ENCODE assay signal across 10 mouse cellular contexts in the genomic region with DNA sequence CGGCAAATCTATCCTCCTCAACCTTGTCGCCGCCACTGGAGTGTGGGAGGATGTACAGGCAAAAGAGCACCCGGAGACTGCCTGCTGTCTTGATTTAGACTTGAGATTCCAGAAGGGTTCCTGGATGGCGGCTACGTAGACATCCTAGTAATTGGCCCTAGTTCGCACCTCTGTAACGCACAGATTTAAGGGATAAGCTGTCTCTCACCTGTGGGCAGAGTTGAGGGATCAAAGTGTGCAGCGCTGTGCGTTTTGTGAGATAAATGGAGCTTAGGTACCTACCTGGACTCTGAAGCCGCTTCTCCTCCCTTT. TPM values are rescaled to one million over a fixed set of nuclear protein-coding genes. Genes with fewer than 3 reads are reported as not detected.
DNase-seq lines count a peak whose midpoint lies in the region; ATAC-seq and TF ChIP-seq lines count a peak whose summit lies in the region.
"Had no signal": no experiment of that assay in that cellular context is flagged by ENCODE, and none has a peak within 500 bp of the region (broad histone marks: within the 10 kb centered on the region; RNA-seq: fewer than 3 reads in every experiment).

No protein-coding gene starts in this region.

- WGBS in heart, embryonic 15.5 days, result 3% methylated on average over 11 of the region's 11 CpGs
- WGBS in forebrain, embryonic 14.5 days, result 2% methylated on average over 11 of the region's 11 CpGs
- 10% methylated on average over 11 of the region's 11 CpGs for WGBS in liver, embryonic 16.5 days (ENCODE audit: insufficient replicate concordance)

- peaks cover 40% of the 10 kb centered on the region for H3K4me1 ChIP-seq in heart, embryonic 15.5 days (replicated peaks)
- H3K4me1 ChIP-seq in ES-Bruce4 (ENCODE audit: control insufficient read depth, insufficient read depth, low read length), result peaks cover 8% of the 10 kb centered on the region
- H3K4me1 ChIP-seq in forebrain, embryonic 14.5 days (ENCODE audit: control insufficient read depth, insufficient read depth, low read length), result peaks cover 3% of the 10 kb centered on the region; the same call in 1 of the 2 replicates
- peaks cover 44% of the 10 kb centered on the region for H3K4me1 ChIP-seq in liver, embryonic 16.5 days (ENCODE audit: control insufficient read depth, low read depth, low read length)

- no peak for TF ChIP-seq EP300 in ES-Bruce4 (IDR thresholded peaks at IDR 0.05; ENCODE audit: insufficient read depth, low read depth, low read length)

- no peak for ATAC-seq in heart, embryonic 15.5 days (replicated peaks; ENCODE audit: insufficient number of reproducible peaks, insufficient read depth, low FRiP score, low read depth)
- ATAC-seq in forebrain, embryonic 14.5 days, result no peak
- no peak for ATAC-seq in liver, embryonic 16.5 days (ENCODE audit: low read depth)

- no peak overlapping the region for H3K27ac ChIP-seq in heart, embryonic 15.5 days
- H3K27ac ChIP-seq in ES-Bruce4 (ENCODE audit: insufficient read depth, low read length), result no peak overlapping the region
- peak overlapping the region; percentile 78; the same call in 1 of the 2 replicates for H3K27ac ChIP-seq in forebrain, embryonic 14.5 days (ENCODE audit: low read depth, low read length)
- H3K27ac ChIP-seq in liver, embryonic 16.5 days (ENCODE audit: low read length), result peak overlapping the region; percentile 87

- H3K9me3 ChIP-seq in heart, embryonic 15.5 days (replicated peaks), result no peaks in the 10 kb centered on the region
- H3K9me3 ChIP-seq in ES-Bruce4 (replicated peaks; ENCODE audit: control insufficient read depth, insufficient read depth, low read length, poor library complexity, severe bottlenecking), result no peaks in the 10 kb centered on the region
- H3K9me3 ChIP-seq in forebrain, embryonic 14.5 days (replicated peaks; ENCODE audit: control insufficient read depth, low read length), result no peaks in the 10 kb centered on the region
- no peaks in the 10 kb centered on the region for H3K9me3 ChIP-seq in liver, embryonic 16.5 days (replicated peaks; ENCODE audit: control insufficient read depth, low read length)

- H3K4me2 ChIP-seq in heart, embryonic 15.5 days, result peak overlapping the region; percentile 100
- peak overlapping the region; percentile 98 for H3K4me2 ChIP-seq in forebrain, embryonic 14.5 days (ENCODE audit: low read length)
- peak overlapping the region; percentile 98 for H3K4me2 ChIP-seq in liver, embryonic 16.5 days (ENCODE audit: low read depth, low read length)

- no peak for DNase-seq in heart, adult 18-20 months
- peak; percentile 57 for DNase-seq in forebrain, embryonic 14.5 days (ENCODE audit: low spot score)
- no peak for DNase-seq in right cerebral cortex, postnatal 36 days (ENCODE audit: low spot score in 2 of 2)
- no peak for DNase-seq in retina, embryonic 14.5 days (ENCODE audit: low spot score)
- DNase-seq in adipocyte (ENCODE audit: low spot score), result no peak
- DNase-seq: gastrocnemius, postnatal 10 days had no signal

- H3K36me3 ChIP-seq in heart, embryonic 15.5 days, result no peaks in the 10 kb centered on the region
- H3K36me3 ChIP-seq in ES-Bruce4 (ENCODE audit: control insufficient read depth, insufficient read depth, low read length, poor library complexity, severe bottlenecking), result no peaks in the 10 kb centered on the region
- no peaks in the 10 kb centered on the region for H3K36me3 ChIP-seq in forebrain, embryonic 14.5 days (ENCODE audit: control insufficient read depth, insufficient read depth, low read length)
- no peaks in the 10 kb centered on the region for H3K36me3 ChIP-seq in liver, embryonic 16.5 days (ENCODE audit: control insufficient read depth, insufficient read depth)

- peaks cover 84% of the 10 kb centered on the region for H3K27me3 ChIP-seq in heart, embryonic 15.5 days
- no peaks in the 10 kb centered on the region for H3K27me3 ChIP-seq in ES-Bruce4 (ENCODE audit: control insufficient read depth, insufficient read depth, low read length, poor library complexity, severe bottlenecking)
- peaks cover 52% of the 10 kb centered on the region for H3K27me3 ChIP-seq in forebrain, embryonic 14.5 days (replicated peaks; ENCODE audit: control insufficient read depth, insufficient read depth, low read length)
- peaks cover 32% of the 10 kb centered on the region for H3K27me3 ChIP-seq in liver, embryonic 16.5 days (ENCODE audit: control insufficient read depth, insufficient read depth, low read depth, low read length)
- H3K27me3 ChIP-seq: Patski had no signal

- H3K4me3 ChIP-seq in heart, embryonic 15.5 days, result peak overlapping the region; percentile 59
- peak overlapping the region; percentile 67 for H3K4me3 ChIP-seq in ES-Bruce4 (ENCODE audit: low read depth, low read length)
- H3K4me3 ChIP-seq in forebrain, embryonic 14.5 days (ENCODE audit: low read depth, low read length), result peak overlapping the region; percentile 74
- H3K4me3 ChIP-seq in liver, embryonic 16.5 days (ENCODE audit: low read depth, low read length), result peak overlapping the region; percentile 69

- TF ChIP-seq POLR2A in ES-Bruce4 (IDR thresholded peaks at IDR 0.05; ENCODE audit: insufficient read depth, low read length), result no peak

- TF ChIP-seq CTCF in ES-Bruce4 (IDR thresholded peaks at IDR 0.05; ENCODE audit: low read depth, low read length), result no peak

- H3K9ac ChIP-seq in heart, embryonic 15.5 days, result peak overlapping the region; percentile 59; the same call in 1 of the 2 replicates
- peak overlapping the region; percentile 79 for H3K9ac ChIP-seq in ES-Bruce4 (ENCODE audit: low read depth, poor library complexity, severe bottlenecking)
- H3K9ac ChIP-seq in forebrain, embryonic 14.5 days (ENCODE audit: low read length), result peak overlapping the region; percentile 91
- H3K9ac ChIP-seq in liver, embryonic 16.5 days (ENCODE audit: low read depth, low read length), result peak overlapping the region; percentile 81

RNA-seq across cellular contexts. Expression of gene B4galnt1, which starts 1.3 kb away (rescaled TPM):
- 1.5 and 5.7 TPM in 2 replicates for polyA plus RNA-seq in heart, embryonic 15.5 days (2015; fragmentation: Nextera tagmentation; extraction: Ambion mirVana)
- 1 to 10 TPM; 1.8 to 7.9 TPM for total RNA-seq in heart, adult 18-20 months (2021)
- polyA plus RNA-seq in ES-Bruce4 (2011; ENCODE audit: insufficient read depth, insufficient read length, low read depth, missing spikeins), result 7.7 and 9.5 TPM in 2 replicates
- 30.7 and 46.8 TPM in 2 replicates for polyA plus RNA-seq in forebrain, embryonic 14.5 days (2014; fragmentation: Nextera tagmentation; extraction: Ambion mirVana)
- polyA plus RNA-seq in liver, embryonic 16.5 days (2015; fragmentation: Nextera tagmentation; extraction: Ambion mirVana), result 18.7 and 24.3 TPM in 2 replicates

RNA-seq across cellular contexts. Expression of gene Slc26a10, which starts 14.1 kb away (rescaled TPM):
- polyA plus RNA-seq in heart, embryonic 15.5 days (2015; fragmentation: Nextera tagmentation; extraction: Ambion mirVana), result 15.6 and 16.7 TPM in 2 replicates
- total RNA-seq in heart, adult 18-20 months (2021), result 1 to 10 TPM; 8.0 to 9.2 TPM
- polyA plus RNA-seq in ES-Bruce4 (2011; ENCODE audit: insufficient read depth, insufficient read length, low read depth, missing spikeins), result 24.6 and 35.2 TPM in 2 replicates
- 0.69 and 0.95 TPM in 2 replicates for polyA plus RNA-seq in forebrain, embryonic 14.5 days (2014; fragmentation: Nextera tagmentation; extraction: Ambion mirVana)
- 2.2 and 2.7 TPM in 2 replicates for polyA plus RNA-seq in liver, embryonic 16.5 days (2015; fragmentation: Nextera tagmentation; extraction: Ambion mirVana)

RNA-seq across cellular contexts. Expression of gene Arhgef25, which starts 23.5 kb away (rescaled TPM):
- polyA plus RNA-seq in heart, embryonic 15.5 days (2015; fragmentation: Nextera tagmentation; extraction: Ambion mirVana), result 24.7 and 32.5 TPM in 2 replicates
- total RNA-seq in heart, adult 18-20 months (2021), result 10 to 100 TPM in 1 of 2 experiments, 1 to 10 TPM in 1; 8.9 to 10.1 TPM
- 50.9 and 54.3 TPM in 2 replicates for polyA plus RNA-seq in ES-Bruce4 (2011; ENCODE audit: insufficient read depth, insufficient read length, low read depth, missing spikeins)
- polyA plus RNA-seq in forebrain, embryonic 14.5 days (2014; fragmentation: Nextera tagmentation; extraction: Ambion mirVana), result 21.4 and 22.9 TPM in 2 replicates
- polyA plus RNA-seq in liver, embryonic 16.5 days (2015; fragmentation: Nextera tagmentation; extraction: Ambion mirVana), result 4.8 and 5.7 TPM in 2 replicates

RNA-seq across cellular contexts. Expression of gene Dtx3, which starts 29.2 kb away (rescaled TPM):
- 63.5 and 86.0 TPM in 2 replicates for polyA plus RNA-seq in heart, embryonic 15.5 days (2015; fragmentation: Nextera tagmentation; extraction: Ambion mirVana)
- 10 to 100 TPM; 18.1 to 21.2 TPM for total RNA-seq in heart, adult 18-20 months (2021)
- 49.8 and 50.8 TPM in 2 replicates for polyA plus RNA-seq in ES-Bruce4 (2011; ENCODE audit: insufficient read depth, insufficient read length, low read depth, missing spikeins)
- 148 and 187 TPM in 2 replicates for polyA plus RNA-seq in forebrain, embryonic 14.5 days (2014; fragmentation: Nextera tagmentation; extraction: Ambion mirVana)
- polyA plus RNA-seq in liver, embryonic 16.5 days (2015; fragmentation: Nextera tagmentation; extraction: Ambion mirVana), result 13.4 and 14.8 TPM in 2 replicates

RNA-seq across cellular contexts. Expression of gene Pip4k2c, which starts 45.0 kb away (rescaled TPM):
- polyA plus RNA-seq in heart, embryonic 15.5 days (2015; fragmentation: Nextera tagmentation; extraction: Ambion mirVana), result 23.2 and 27.0 TPM in 2 replicates
- total RNA-seq in heart, adult 18-20 months (2021), result 10 to 100 TPM; 30.3 to 30.8 TPM
- polyA plus RNA-seq in ES-Bruce4 (2011; ENCODE audit: insufficient read depth, insufficient read length, low read depth, missing spikeins), result 36.7 and 39.2 TPM in 2 replicates
- polyA plus RNA-seq in forebrain, embryonic 14.5 days (2014; fragmentation: Nextera tagmentation; extraction: Ambion mirVana), result 15.3 and 17.4 TPM in 2 replicates
- 39.1 and 40.1 TPM in 2 replicates for polyA plus RNA-seq in liver, embryonic 16.5 days (2015; fragmentation: Nextera tagmentation; extraction: Ambion mirVana)

Comparison
In these comparisons a context has a peak if more than half of its experiments do, and no peak if none do; other contexts are left out.
1. H3K27ac ChIP-seq: peak in forebrain, embryonic 14.5 days (single experiment) and liver, embryonic 16.5 days (single experiment); none in heart, embryonic 15.5 days (single experiment) and ES-Bruce4 (single experiment).
2. Peak in every context shown above with its lines, with median percentiles within 50 percentile points of each other: H3K4me2 ChIP-seq, H3K4me3 ChIP-seq and H3K9ac ChIP-seq.